Comparison of ENCODE assay signal across 8 mouse cellular contexts in the genomic region with DNA sequence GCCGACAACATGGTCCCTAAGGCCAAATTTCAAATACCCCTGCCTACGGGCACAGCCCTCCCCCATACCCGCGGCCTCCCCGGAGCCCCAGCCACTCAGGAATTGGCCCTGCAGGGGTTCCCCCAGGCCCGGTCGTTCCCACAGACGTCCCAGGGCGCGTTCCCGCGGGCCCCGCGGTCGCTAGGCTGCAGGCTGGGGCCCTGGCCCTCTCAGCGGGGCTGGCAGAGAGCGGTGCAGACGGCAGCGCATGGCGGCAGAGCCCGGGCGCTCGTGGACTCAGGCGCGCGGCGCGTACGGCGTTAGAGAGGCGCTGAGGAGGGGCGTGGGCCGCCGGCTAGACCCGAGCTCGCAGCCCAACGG. TPM values are rescaled to one million over a fixed set of nuclear protein-coding genes. Genes with fewer than 3 reads are reported as not detected.
A peak's percentile ranks its signal among the peaks of the same experiment; 100 is the strongest.
DNase-seq lines count a peak whose midpoint lies in the region; ATAC-seq and TF ChIP-seq lines count a peak whose summit lies in the region.

No protein-coding gene starts in this region.

- no peak overlapping the region for H3K27ac ChIP-seq in kidney, embryonic 16.5 days (ENCODE audit: low read length)
- H3K27ac ChIP-seq in hindbrain, postnatal 0 days, result peak overlapping the region; percentile 92

- no peaks in the 10 kb centered on the region for H3K36me3 ChIP-seq in kidney, embryonic 16.5 days (ENCODE audit: insufficient read depth, low read length)
- no peaks in the 10 kb centered on the region for H3K36me3 ChIP-seq in hindbrain, postnatal 0 days (ENCODE audit: insufficient read depth, low read length)

- H3K4me3 ChIP-seq in kidney, embryonic 16.5 days (ENCODE audit: low read length), result peak overlapping the region; percentile 58
- H3K4me3 ChIP-seq in hindbrain, postnatal 0 days (ENCODE audit: low read length), result peak overlapping the region; percentile 53

- no peaks in the 10 kb centered on the region for H3K9me3 ChIP-seq in kidney, embryonic 16.5 days (ENCODE audit: low read length)
- no peaks in the 10 kb centered on the region for H3K9me3 ChIP-seq in hindbrain, postnatal 0 days (ENCODE audit: low read length)

- no peak for TF ChIP-seq CTCF in hindbrain, postnatal 0 days (IDR thresholded peaks at IDR 0.05; ENCODE audit: low read depth)

- DNase-seq in kidney, postnatal 36 days, result no peak
- DNase-seq in ZHBTc4 (ENCODE audit: low read depth, low spot score), result peak; percentile 75
- peak; percentile 65 for DNase-seq in embryo, embryonic 11 days
- DNase-seq in hindbrain, postnatal 0 days (ENCODE audit: low spot score), result peak; percentile 62
- DNase-seq in neural tube, embryonic 10.5 days (ENCODE audit: extremely low spot score, low spot score), result peak; percentile 72
- DNase-seq in ovary, postnatal 14 days (ENCODE audit: low spot score), result no peak

- peak overlapping the region; percentile 60 for H3K9ac ChIP-seq in kidney, embryonic 16.5 days (replicated peaks; ENCODE audit: low read length)
- peak overlapping the region; percentile 76 for H3K9ac ChIP-seq in hindbrain, postnatal 0 days (replicated peaks; ENCODE audit: low read length)

- peaks cover 74% of the 10 kb centered on the region for H3K27me3 ChIP-seq in kidney, embryonic 16.5 days (ENCODE audit: insufficient read depth, low read length)
- peaks cover 14% of the 10 kb centered on the region; the same call in 1 of the 2 replicates for H3K27me3 ChIP-seq in hindbrain, postnatal 0 days (ENCODE audit: insufficient read depth, low read length)

- WGBS in kidney, embryonic 16.5 days, result under 1% methylated on average over 29 of the region's 37 CpGs
- 0% methylated on average over 37 of the region's 37 CpGs for WGBS in hindbrain, postnatal 0 days

- H3K4me1 ChIP-seq in kidney, embryonic 16.5 days (ENCODE audit: insufficient read depth, low read length), result peaks cover 4% of the 10 kb centered on the region
- H3K4me1 ChIP-seq in hindbrain, postnatal 0 days (ENCODE audit: insufficient read depth, low read length), result peaks cover 9% of the 10 kb centered on the region

- peak overlapping the region; percentile 100 for H3K4me2 ChIP-seq in kidney, embryonic 16.5 days (replicated peaks; ENCODE audit: low read depth, low read length)
- peak overlapping the region; percentile 85 for H3K4me2 ChIP-seq in hindbrain, postnatal 0 days (ENCODE audit: low read depth, low read length)

- ATAC-seq in kidney, embryonic 16.5 days (ENCODE audit: low FRiP score, low TSS enrichment), result peak; percentile 2; the same call in 1 of the 2 replicates
- ATAC-seq in hindbrain, postnatal 0 days, result peak; percentile 67
- no peak for ATAC-seq in activated CD4-positive, CD25-positive, alpha-beta regulatory T cell, adult 4 months

RNA-seq across cellular contexts. Expression of a gene that starts 0.4 kb away (rescaled TPM):
- polyA plus RNA-seq in kidney, embryonic 16.5 days (2015; fragmentation: Nextera tagmentation; extraction: Ambion mirVana), result 0.09 TPM in 1 of 2 replicates, not detected in the other
- 6.1 and 9.1 TPM in 2 replicates for total RNA-seq in hindbrain, postnatal 0 days (2014; rRNA removed)
- polyA plus RNA-seq in hindbrain, postnatal 0 days (2015; fragmentation: Nextera tagmentation; extraction: Ambion mirVana), result 6.3 and 6.4 TPM in 2 replicates
- polyA plus RNA-seq in activated CD4-positive, CD25-positive, alpha-beta regulatory T cell, adult 4 months (2017; shearing (Covaris generic)), result not detected

RNA-seq across cellular contexts. Expression of a gene that starts 4.9 kb away (rescaled TPM):
- 35.7 and 48.6 TPM in 2 replicates for polyA plus RNA-seq in kidney, embryonic 16.5 days (2015; fragmentation: Nextera tagmentation; extraction: Ambion mirVana)
- 3.3 and 7.0 TPM in 2 replicates for total RNA-seq in hindbrain, postnatal 0 days (2014; rRNA removed)
- polyA plus RNA-seq in hindbrain, postnatal 0 days (2015; fragmentation: Nextera tagmentation; extraction: Ambion mirVana), result 1.9 TPM in 2 replicates
- 1 to 10 TPM; 2.7 to 3.3 TPM for polyA plus RNA-seq in activated CD4-positive, CD25-positive, alpha-beta regulatory T cell, adult 4 months (2017; shearing (Covaris generic))

RNA-seq across cellular contexts. Expression of a gene that starts 36.2 kb away (rescaled TPM):
- 8.1 and 8.9 TPM in 2 replicates for polyA plus RNA-seq in kidney, embryonic 16.5 days (2015; fragmentation: Nextera tagmentation; extraction: Ambion mirVana)
- 15.5 and 15.6 TPM in 2 replicates for total RNA-seq in hindbrain, postnatal 0 days (2014; rRNA removed)
- polyA plus RNA-seq in hindbrain, postnatal 0 days (2015; fragmentation: Nextera tagmentation; extraction: Ambion mirVana), result 2.0 and 2.3 TPM in 2 replicates
- not detected for polyA plus RNA-seq in activated CD4-positive, CD25-positive, alpha-beta regulatory T cell, adult 4 months (2017; shearing (Covaris generic))

RNA-seq across cellular contexts. Expression of a gene that starts 58.2 kb away (rescaled TPM):
- 2.6 TPM in 2 replicates for polyA plus RNA-seq in kidney, embryonic 16.5 days (2015; fragmentation: Nextera tagmentation; extraction: Ambion mirVana)
- total RNA-seq in hindbrain, postnatal 0 days (2014; rRNA removed), result 0.42 and 1.3 TPM in 2 replicates
- 0.11 and 0.20 TPM in 2 replicates for polyA plus RNA-seq in hindbrain, postnatal 0 days (2015; fragmentation: Nextera tagmentation; extraction: Ambion mirVana)
- polyA plus RNA-seq in activated CD4-positive, CD25-positive, alpha-beta regulatory T cell, adult 4 months (2017; shearing (Covaris generic)), result under 1 TPM in 1 of 2 experiments, not detected in 1; 0.15 TPM

Comparison
In these comparisons a context has a peak if more than half of its experiments do, and no peak if none do; other contexts are left out.
1. DNase-seq: peak in ZHBTc4 (single experiment), embryo, embryonic 11 days (single experiment), hindbrain, postnatal 0 days (single experiment) and neural tube, embryonic 10.5 days (single experiment); none in kidney, postnatal 36 days (0 of 2) and ovary, postnatal 14 days (single experiment).